Mouse (Mus musculus) natural killer cell, adult 2 months (primary cell): ENCODE results near the gene Zfp951.
"Not testable (repeated sequence)": the region's sequence is repeated elsewhere in the genome, so short reads cannot be mapped to it uniquely, and the experiment has no call there.

Experiments used
- DNase-seq, 2 experiments: peaks; one replicate each; pipeline ENCODE4 v3.0.0; 2022; ENCODE audit warnings: low spot score in 2 of 2

The Zfp951 gene

DNA sequence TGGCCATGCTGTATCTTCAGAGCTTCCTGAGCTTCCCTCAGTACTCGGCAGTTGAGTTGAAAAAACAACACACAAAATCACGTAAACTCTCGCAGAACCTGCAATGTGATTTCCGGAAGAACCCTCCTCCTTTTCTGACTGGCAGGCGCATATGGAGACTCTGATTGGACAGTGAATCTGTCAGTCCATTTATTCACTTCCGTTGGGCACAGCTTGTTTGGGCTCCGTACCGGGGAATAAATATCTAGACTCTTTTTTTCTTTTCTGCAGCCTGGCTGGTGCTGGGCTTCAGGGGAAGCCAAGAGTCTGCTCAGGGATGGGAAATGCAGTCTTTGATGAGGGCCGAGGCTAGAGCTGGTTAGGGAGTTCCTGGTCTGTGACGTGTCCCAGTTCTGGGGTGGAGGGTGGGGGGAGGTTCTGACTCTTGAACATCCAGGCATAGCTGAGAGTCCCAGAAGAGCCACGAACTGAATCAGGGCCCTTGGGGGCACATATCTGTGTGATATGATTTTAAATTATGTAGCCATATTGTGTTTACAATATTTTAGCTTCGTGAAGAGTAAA, at the start of gene Zfp951:
Gene Zfp951, minus strand, starts transcription at position 109 of the 564 bp plus-strand sequence.
- DNase-seq: peak; percentile 70 to 77

- DNase-seq: not testable (repeated sequence)
These were observed 46.7 kb upstream of the Zfp951 start for GRCm38 (mm10) chr5:104906556-104906955.

GRCm38 (mm10) chr5:104859045-104859961, 567 bp downstream of the Zfp951 start:
- not testable (repeated sequence) for DNase-seq

GRCm38 (mm10) chr5:104854546-104854945, 5.3 kb downstream of the Zfp951 start:
- not testable (repeated sequence) for DNase-seq

DNA sequence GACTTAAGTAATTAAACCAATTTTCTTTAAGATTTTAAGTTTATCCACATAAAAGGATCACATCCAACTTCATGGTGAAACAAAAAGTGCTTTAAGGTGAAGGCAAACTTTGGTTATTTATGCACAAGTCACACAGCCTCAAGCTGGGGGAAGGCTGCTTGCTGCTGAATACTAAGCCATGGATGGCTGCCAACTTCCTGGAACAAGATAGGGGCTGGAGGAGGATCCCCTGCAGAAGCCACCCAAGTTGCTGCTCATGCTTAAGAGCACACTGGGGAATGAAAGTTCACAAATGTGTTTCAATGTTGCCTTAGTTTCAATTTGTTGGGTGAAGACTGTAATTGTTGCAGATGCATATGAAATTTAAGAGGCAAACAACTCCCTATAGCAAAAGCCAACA, 26.5 kb downstream of the Zfp951 start:
- DNase-seq: no peak

DNA sequence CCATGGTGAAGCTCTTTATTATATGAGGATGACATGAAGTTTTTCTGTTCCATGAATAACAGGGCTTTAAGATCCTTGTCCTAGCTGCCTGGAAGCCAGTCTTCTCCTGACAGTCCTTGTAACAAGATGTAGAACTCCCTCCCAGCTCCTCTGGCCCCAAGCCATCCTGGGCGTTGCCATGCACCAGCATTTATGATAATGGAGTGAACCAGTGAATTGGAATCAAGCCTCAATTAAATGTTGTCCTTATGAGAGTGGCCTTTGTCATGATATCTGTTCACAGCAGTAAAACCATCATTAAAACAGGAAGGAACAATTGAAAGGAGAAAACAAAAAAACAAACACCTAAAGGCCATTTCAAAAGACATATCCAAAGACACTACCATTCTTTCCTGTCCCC, 30.3 kb downstream of the Zfp951 start:
- DNase-seq: no peak

- DNase-seq: not testable (repeated sequence)
These were observed 89.7 kb downstream of the Zfp951 start for GRCm38 (mm10) chr5:104770138-104770537.
